8 mouse cellular contexts compared by ENCODE assay signal in genomic region chr6:70792644-70793043, GRCm38 (mm10). TPM values are rescaled to one million over a fixed set of nuclear protein-coding genes. Genes with fewer than 3 reads are reported as not detected.
A peak's percentile ranks its signal among the peaks of the same experiment; 100 is the strongest.
DNase-seq lines count a peak whose midpoint lies in the region; ATAC-seq and TF ChIP-seq lines count a peak whose summit lies in the region.

No protein-coding gene starts in this region.

- no peak for DNase-seq in heart, postnatal 25 days (ENCODE audit: low spot score)
- DNase-seq in ES-E14 (ENCODE audit: low read depth, low spot score), result no peak
- no peak for DNase-seq in thymus, postnatal 36 days
- DNase-seq in retina, embryonic 14.5 days (ENCODE audit: low spot score), result no peak

- no peak overlapping the region for H3K27ac ChIP-seq in heart, embryonic 12.5 days (ENCODE audit: poor library complexity, severe bottlenecking)
- no peak overlapping the region for H3K27ac ChIP-seq in ES-E14 (ENCODE audit: insufficient read depth, low read depth, low read length, poor library complexity, severe bottlenecking)
- no peak overlapping the region for H3K27ac ChIP-seq in forebrain, embryonic 16.5 days (ENCODE audit: low read length)
- H3K27ac ChIP-seq in limb, embryonic 15.5 days, result no peak overlapping the region
- no peak overlapping the region for H3K27ac ChIP-seq in olfactory bulb, adult 2 months (ENCODE audit: insufficient read depth, low read depth, low read length)

- H3K4me1 ChIP-seq in heart, embryonic 12.5 days (replicated peaks), result peaks cover 16% of the 10 kb centered on the region
- peaks cover 3 to 4% of the 10 kb centered on the region in 2 experiments; a peak in 2 of 4 replicates for H3K4me1 ChIP-seq in ES-E14 (ENCODE audit: control insufficient read depth in 2 of 2, insufficient read depth in 2 of 2, low read length in 2 of 2, poor library complexity in 1 of 2)
- H3K4me1 ChIP-seq in forebrain, embryonic 16.5 days (replicated peaks; ENCODE audit: control insufficient read depth, insufficient read depth, low read length), result peaks cover 22% of the 10 kb centered on the region
- H3K4me1 ChIP-seq in limb, embryonic 15.5 days, result peaks cover 20% of the 10 kb centered on the region
- peaks cover 9% of the 10 kb centered on the region; the same call in 1 of the 2 replicates for H3K4me1 ChIP-seq in olfactory bulb, adult 2 months (ENCODE audit: control insufficient read depth, insufficient read depth, low read length)

- intact Hi-C loops in heart, postnatal 25 days (cut with DNase I), result loop anchor here (5.0 kb wide), 1 partner anchor 80 kb away; no protein-coding TSS in a partner anchor

- peak overlapping the region; percentile 88 for H3K4me2 ChIP-seq in heart, embryonic 12.5 days
- peak overlapping the region; percentile 99 for H3K4me2 ChIP-seq in forebrain, embryonic 16.5 days (ENCODE audit: low read length)
- H3K4me2 ChIP-seq in limb, embryonic 15.5 days, result peak overlapping the region; percentile 72

- no peaks in the 10 kb centered on the region for H3K9me3 ChIP-seq in heart, embryonic 12.5 days (replicated peaks)
- no peaks in the 10 kb centered on the region for H3K9me3 ChIP-seq in ES-E14 (ENCODE audit: control insufficient read depth, insufficient read depth, low read depth, low read length)
- H3K9me3 ChIP-seq in forebrain, embryonic 16.5 days (ENCODE audit: control insufficient read depth, low read length), result no peaks in the 10 kb centered on the region
- no peaks in the 10 kb centered on the region for H3K9me3 ChIP-seq in limb, embryonic 15.5 days

- H3K36me3 ChIP-seq in heart, embryonic 12.5 days, result no peaks in the 10 kb centered on the region
- no peaks in the 10 kb centered on the region for H3K36me3 ChIP-seq in ES-E14 (ENCODE audit: control insufficient read depth, insufficient read depth, low read length, poor library complexity, severe bottlenecking)
- H3K36me3 ChIP-seq in forebrain, embryonic 16.5 days (ENCODE audit: control insufficient read depth, insufficient read depth), result no peaks in the 10 kb centered on the region
- no peaks in the 10 kb centered on the region for H3K36me3 ChIP-seq in limb, embryonic 15.5 days

- no peak for TF ChIP-seq CTCF in olfactory bulb, adult 2 months (IDR thresholded peaks at IDR 0.05; ENCODE audit: insufficient read depth, low read depth, low read length)

- peak overlapping the region; percentile 66 for H3K9ac ChIP-seq in heart, embryonic 12.5 days
- peak overlapping the region; percentile 67; the same call in 1 of the 2 replicates for H3K9ac ChIP-seq in ES-E14 (ENCODE audit: insufficient read depth, low read depth, low read length, poor library complexity, severe bottlenecking)
- peak overlapping the region; percentile 58 for H3K9ac ChIP-seq in forebrain, embryonic 16.5 days (replicated peaks; ENCODE audit: low read depth, low read length)
- 0 out of 2 replicates have a peak overlapping the region, but pooled peaks have one; percentile 33 for H3K9ac ChIP-seq in limb, embryonic 15.5 days

- no peaks in the 10 kb centered on the region for H3K27me3 ChIP-seq in heart, embryonic 12.5 days (replicated peaks)
- no peaks in the 10 kb centered on the region for H3K27me3 ChIP-seq in forebrain, embryonic 16.5 days (replicated peaks; ENCODE audit: control insufficient read depth, insufficient read depth, low read length)
- H3K27me3 ChIP-seq in limb, embryonic 15.5 days, result no peaks in the 10 kb centered on the region

- H3K4me3 ChIP-seq in heart, embryonic 12.5 days, result peak overlapping the region; percentile 79
- peak overlapping the region; percentile 61 to 93 for H3K4me3 ChIP-seq in ES-E14 (ENCODE audit: insufficient read depth in 1 of 2, low read depth in 1 of 2, low read length in 2 of 2, poor library complexity in 1 of 2, severe bottlenecking in 1 of 2)
- H3K4me3 ChIP-seq in forebrain, embryonic 16.5 days (replicated peaks; ENCODE audit: low read length), result peak overlapping the region; percentile 95
- peak overlapping the region; percentile 77 for H3K4me3 ChIP-seq in limb, embryonic 15.5 days
- peak overlapping the region; percentile 14; the same call in 1 of the 2 replicates for H3K4me3 ChIP-seq in olfactory bulb, adult 2 months (ENCODE audit: insufficient read depth, low read depth, low read length)

- ATAC-seq in heart, embryonic 12.5 days (ENCODE audit: insufficient number of reproducible peaks, low FRiP score), result no peak
- peak; percentile 8 for ATAC-seq in forebrain, embryonic 16.5 days
- ATAC-seq in limb, embryonic 15.5 days (ENCODE audit: insufficient number of reproducible peaks, low FRiP score, low TSS enrichment, low read depth), result no peak

- in situ Hi-C loops in ES-E14 (cut with MboI; ENCODE audit: low sequenced_read_pairs in 2 of 2, unreplicated experiment in 2 of 2), result no loop called here

- TF ChIP-seq POLR2A in olfactory bulb, adult 2 months (IDR thresholded peaks at IDR 0.05; ENCODE audit: insufficient read depth, low read depth, low read length), result no peak

- WGBS in heart, embryonic 12.5 days, result 37% methylated on average over 8 of the region's 8 CpGs
- 40% methylated on average over 8 of the region's 8 CpGs for WGBS in forebrain, embryonic 16.5 days
- WGBS in limb, embryonic 15.5 days, result 46% methylated on average over 8 of the region's 8 CpGs
- 37% methylated on average over 8 of the region's 8 CpGs for WGBS in olfactory bulb, adult 2 months

TF ChIP-seq in ES-E14, 5 proteins besides CTCF, POLR2A, EP300 and RAD21:
- TF ChIP-seq HCFC1 (IDR thresholded peaks at IDR 0.05; ENCODE audit: borderline replicate concordance, insufficient read depth, low read length), result no peak

RNA-seq across cellular contexts. Expression of gene Rpia, which starts 0.6 kb away (rescaled TPM):
- 0.86 and 1.1 TPM in 2 replicates for polyA plus RNA-seq in heart, embryonic 12.5 days (2016; fragmentation: Nextera tagmentation; extraction: Ambion mirVana)
- total RNA-seq in heart, postnatal 25 days (2021), result 10 to 100 TPM; 11.3 to 13.9 TPM
- total RNA-seq in ES-E14 (2012; rRNA removed), result 8.0 and 11.0 TPM in 2 replicates
- 2.5 and 3.3 TPM in 2 replicates for polyA plus RNA-seq in forebrain, embryonic 16.5 days (2015; fragmentation: Nextera tagmentation; extraction: Ambion mirVana)
- 1.6 and 2.4 TPM in 2 replicates for polyA plus RNA-seq in limb, embryonic 15.5 days (2015; fragmentation: Nextera tagmentation; extraction: Ambion mirVana)
- polyA plus RNA-seq in olfactory bulb, adult 2 months (2012; ENCODE audit: insufficient read depth, insufficient read length, low replicate concordance, missing spikeins), result not detected in 2 replicates

RNA-seq across cellular contexts. Expression of gene Eif2ak3, which starts 51.7 kb away (rescaled TPM):
- 9.5 and 10.8 TPM in 2 replicates for polyA plus RNA-seq in heart, embryonic 12.5 days (2016; fragmentation: Nextera tagmentation; extraction: Ambion mirVana)
- total RNA-seq in heart, postnatal 25 days (2021), result 1 to 10 TPM; 7.9 to 9.3 TPM
- 33.9 and 53.9 TPM in 2 replicates for total RNA-seq in ES-E14 (2012; rRNA removed)
- 14.4 and 17.8 TPM in 2 replicates for polyA plus RNA-seq in forebrain, embryonic 16.5 days (2015; fragmentation: Nextera tagmentation; extraction: Ambion mirVana)
- polyA plus RNA-seq in limb, embryonic 15.5 days (2015; fragmentation: Nextera tagmentation; extraction: Ambion mirVana), result 13.1 and 16.9 TPM in 2 replicates
- polyA plus RNA-seq in olfactory bulb, adult 2 months (2012; ENCODE audit: insufficient read depth, insufficient read length, low replicate concordance, missing spikeins), result not detected in 2 replicates

Comparison
In these comparisons a context has a peak if more than half of its experiments do, and no peak if none do; other contexts are left out.
1. H3K4me3 ChIP-seq: peak in every context shown above with its lines; median percentile 95 in forebrain, embryonic 16.5 days; 79 in heart, embryonic 12.5 days; 77 in ES-E14; 77 in limb, embryonic 15.5 days; 14 in olfactory bulb, adult 2 months.
2. RNA of gene Eif2ak3, which starts 51.7 kb away (polyA plus RNA-seq): 13.1 to 16.9 TPM in limb, embryonic 15.5 days, 14.4 to 17.8 TPM in forebrain, embryonic 16.5 days and 9.5 to 10.8 TPM in heart, embryonic 12.5 days; not detected in olfactory bulb, adult 2 months; every median in the first group is over 10 times any median in the second.
3. Peak in every context shown above with its lines, with median percentiles within 50 percentile points of each other: H3K4me2 ChIP-seq and H3K9ac ChIP-seq.